Mouse (Mus musculus): ENCODE data around the gene Ptpre. TPM values are rescaled to one million over a fixed set of nuclear protein-coding genes. Genes with fewer than 3 reads are reported as not detected.

Gene Ptpre
- polyA plus RNA-seq, 1 experiment from 2014 or later, result 6.9 TPM

GRCm38 (mm10) chr7:135509272-135509671 is 28.0 kb upstream of the Ptpre start:
- DNase-seq (ENCODE audit: low spot score), result no peak
- H3K36me3 ChIP-seq (replicated peaks; ENCODE audit: control insufficient read depth, insufficient read depth), result no peaks in the 10 kb centered on the region
- H3K9me3 ChIP-seq (ENCODE audit: control insufficient read depth, low read length), result no peaks in the 10 kb centered on the region
- H3K27me3 ChIP-seq (ENCODE audit: control insufficient read depth, insufficient read depth, low read length), result no peaks in the 10 kb centered on the region
- ATAC-seq (ENCODE audit: low FRiP score), result no peak
- H3K4me2 ChIP-seq (replicated peaks), result no peak overlapping the region
- H3K27ac ChIP-seq, result no peak overlapping the region
- H3K4me1 ChIP-seq (replicated peaks; ENCODE audit: control insufficient read depth, insufficient read depth, low read length), result no peaks in the 10 kb centered on the region
- H3K4me3 ChIP-seq (replicated peaks; ENCODE audit: low read length), result no peak overlapping the region
- WGBS, result 94% methylated on average over 3 of the region's 3 CpGs
- no peak overlapping the region for H3K9ac ChIP-seq

- Histone ChIP-seq H3K4me2 (replicated peaks) (no peak overlapping the region), H3K27ac (no peak overlapping the region), H3K4me3 (replicated peaks; ENCODE audit: low read length) (no peak overlapping the region), H3K27me3 (ENCODE audit: control insufficient read depth, insufficient read depth, low read length) (no peaks in the 10 kb centered on the region), H3K9me3 (ENCODE audit: control insufficient read depth, low read length) (no peaks in the 10 kb centered on the region), H3K36me3 (replicated peaks; ENCODE audit: control insufficient read depth, insufficient read depth) (no peaks in the 10 kb centered on the region), H3K9ac (no peak overlapping the region), H3K4me1 (replicated peaks; ENCODE audit: control insufficient read depth, insufficient read depth, low read length) (no peaks in the 10 kb centered on the region)
- DNase-seq (ENCODE audit: low spot score) (no peak), ATAC-seq (ENCODE audit: low FRiP score) (no peak)
- 92% methylated on average over 5 of the region's 5 CpGs for WGBS
These were observed 26.9 kb upstream of the Ptpre start for GRCm38 (mm10) chr7:135510431-135510830.

DNA sequence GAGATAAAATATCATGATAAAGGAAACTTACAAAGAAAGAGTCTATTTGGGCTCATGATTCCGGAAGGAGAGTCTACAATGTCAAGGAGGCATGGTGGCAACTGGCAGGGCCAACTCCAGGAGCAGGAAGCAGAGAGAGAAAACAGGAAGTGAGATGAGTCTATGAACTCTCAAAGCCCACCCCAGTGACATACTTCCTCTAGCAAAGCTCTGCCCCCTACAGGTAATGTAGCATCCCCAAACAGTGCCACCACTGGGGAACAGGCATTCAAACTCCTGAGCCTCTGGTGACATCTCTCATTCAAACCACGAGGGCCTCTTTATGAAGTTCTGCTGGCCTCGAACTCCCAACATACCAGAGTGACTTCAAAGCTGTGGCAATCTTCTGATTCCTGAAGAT is 25.6 kb upstream of the Ptpre start:
- Histone ChIP-seq H3K4me2 (replicated peaks) (no peak overlapping the region), H3K9ac (no peak overlapping the region), H3K27me3 (ENCODE audit: control insufficient read depth, insufficient read depth, low read length) (no peaks in the 10 kb centered on the region), H3K27ac (no peak overlapping the region), H3K36me3 (replicated peaks; ENCODE audit: control insufficient read depth, insufficient read depth) (no peaks in the 10 kb centered on the region), H3K9me3 (ENCODE audit: control insufficient read depth, low read length) (no peaks in the 10 kb centered on the region), H3K4me1 (replicated peaks; ENCODE audit: control insufficient read depth, insufficient read depth, low read length) (no peaks in the 10 kb centered on the region), H3K4me3 (replicated peaks; ENCODE audit: low read length) (no peak overlapping the region)
- 86% methylated on average over 3 of the region's 3 CpGs for WGBS
- DNase-seq (ENCODE audit: low spot score), result no peak
- no peak for ATAC-seq (ENCODE audit: low FRiP score)

DNA sequence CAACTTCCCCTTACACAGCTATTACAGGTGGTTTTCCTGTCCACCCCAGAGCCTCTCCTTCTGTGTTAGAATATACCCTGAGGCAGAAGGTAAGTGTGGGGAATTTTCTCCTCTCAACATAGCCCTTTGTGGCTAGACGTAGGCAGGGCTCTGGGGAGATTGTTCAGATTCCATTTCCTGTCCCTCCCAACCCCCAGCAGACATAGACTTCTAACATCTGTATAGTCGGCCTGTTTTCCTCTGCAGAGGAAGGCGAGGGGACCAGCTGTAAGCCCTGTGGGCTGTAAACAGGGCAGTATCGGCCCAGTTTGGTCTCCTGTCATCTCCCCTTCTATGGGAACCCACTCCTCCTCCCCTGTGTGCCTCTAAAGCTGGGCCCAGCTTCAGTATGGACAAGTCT is 20.1 kb upstream of the Ptpre start:
- DNase-seq (ENCODE audit: low spot score), result no peak

GRCm38 (mm10) chr7:135520241-135520640 is 17.0 kb upstream of the Ptpre start:
- H3K9ac ChIP-seq, result no peak overlapping the region
- no peaks in the 10 kb centered on the region for H3K27me3 ChIP-seq (ENCODE audit: control insufficient read depth, insufficient read depth, low read length)
- H3K27ac ChIP-seq, result no peak overlapping the region
- no peaks in the 10 kb centered on the region for H3K36me3 ChIP-seq (replicated peaks; ENCODE audit: control insufficient read depth, insufficient read depth)
- 84% methylated on average over 5 of the region's 5 CpGs for WGBS
- H3K9me3 ChIP-seq (ENCODE audit: control insufficient read depth, low read length), result no peaks in the 10 kb centered on the region
- DNase-seq (ENCODE audit: low spot score) (no peak), ATAC-seq (ENCODE audit: low FRiP score) (no peak)
- no peak overlapping the region for H3K4me3 ChIP-seq (replicated peaks; ENCODE audit: low read length)
- H3K4me1 ChIP-seq (replicated peaks; ENCODE audit: control insufficient read depth, insufficient read depth, low read length), result no peaks in the 10 kb centered on the region; the same call in 1 of the 2 replicates
- H3K4me2 ChIP-seq (replicated peaks), result no peak overlapping the region

More for the DNA sequence above, 20.1 kb upstream of the Ptpre start:
- Histone ChIP-seq H3K9me3 (ENCODE audit: control insufficient read depth, low read length) (no peaks in the 10 kb centered on the region), H3K27ac (no peak overlapping the region), H3K4me3 (replicated peaks; ENCODE audit: low read length) (no peak overlapping the region), H3K36me3 (replicated peaks; ENCODE audit: control insufficient read depth, insufficient read depth) (no peaks in the 10 kb centered on the region), H3K4me2 (replicated peaks) (no peak overlapping the region), H3K27me3 (ENCODE audit: control insufficient read depth, insufficient read depth, low read length) (no peaks in the 10 kb centered on the region), H3K9ac (no peak overlapping the region), H3K4me1 (replicated peaks; ENCODE audit: control insufficient read depth, insufficient read depth, low read length) (no peaks in the 10 kb centered on the region; the same call in 1 of the 2 replicates)
- WGBS, result 74% methylated on average over 4 of the region's 4 CpGs
- ATAC-seq (ENCODE audit: low FRiP score), result no peak

- ATAC-seq (ENCODE audit: low FRiP score), result no peak
- no peaks in the 10 kb centered on the region for H3K27me3 ChIP-seq (ENCODE audit: control insufficient read depth, insufficient read depth, low read length)
- H3K4me1 ChIP-seq (replicated peaks; ENCODE audit: control insufficient read depth, insufficient read depth, low read length), result no peaks in the 10 kb centered on the region; the same call in 1 of the 2 replicates
- no peaks in the 10 kb centered on the region for H3K36me3 ChIP-seq (replicated peaks; ENCODE audit: control insufficient read depth, insufficient read depth)
- H3K27ac ChIP-seq, result no peak overlapping the region
- no peak overlapping the region for H3K4me2 ChIP-seq (replicated peaks)
- H3K4me3 ChIP-seq (replicated peaks; ENCODE audit: low read length), result no peak overlapping the region
- 55% methylated on average over 15 of the region's 15 CpGs for WGBS
- H3K9ac ChIP-seq, result no peak overlapping the region
- H3K9me3 ChIP-seq (ENCODE audit: control insufficient read depth, low read length), result no peaks in the 10 kb centered on the region
- no peak for DNase-seq (ENCODE audit: low spot score)
These were observed 15.3 kb upstream of the Ptpre start for GRCm38 (mm10) chr7:135521755-135522512.

GRCm38 (mm10) chr7:135523981-135524380 is 13.3 kb upstream of the Ptpre start:
- ATAC-seq (ENCODE audit: low FRiP score) (no peak), DNase-seq (ENCODE audit: low spot score) (no peak)
- Histone ChIP-seq H3K27ac (no peak overlapping the region), H3K27me3 (ENCODE audit: control insufficient read depth, insufficient read depth, low read length) (no peaks in the 10 kb centered on the region), H3K4me3 (replicated peaks; ENCODE audit: low read length) (no peak overlapping the region), H3K9me3 (ENCODE audit: control insufficient read depth, low read length) (no peaks in the 10 kb centered on the region), H3K36me3 (replicated peaks; ENCODE audit: control insufficient read depth, insufficient read depth) (no peaks in the 10 kb centered on the region), H3K9ac (no peak overlapping the region), H3K4me2 (replicated peaks) (no peak overlapping the region), H3K4me1 (replicated peaks; ENCODE audit: control insufficient read depth, insufficient read depth, low read length) (no peaks in the 10 kb centered on the region; the same call in 1 of the 2 replicates)
- 66% methylated on average over 4 of the region's 4 CpGs for WGBS

GRCm38 (mm10) chr7:135524424-135524967 is 12.8 kb upstream of the Ptpre start:
- Histone ChIP-seq H3K27me3 (ENCODE audit: control insufficient read depth, insufficient read depth, low read length) (no peaks in the 10 kb centered on the region), H3K9ac (no peak overlapping the region), H3K9me3 (ENCODE audit: control insufficient read depth, low read length) (no peaks in the 10 kb centered on the region), H3K4me3 (replicated peaks; ENCODE audit: low read length) (no peak overlapping the region), H3K27ac (no peak overlapping the region), H3K36me3 (replicated peaks; ENCODE audit: control insufficient read depth, insufficient read depth) (no peaks in the 10 kb centered on the region), H3K4me2 (replicated peaks) (no peak overlapping the region), H3K4me1 (replicated peaks; ENCODE audit: control insufficient read depth, insufficient read depth, low read length) (no peaks in the 10 kb centered on the region; the same call in 1 of the 2 replicates)
- ATAC-seq (ENCODE audit: low FRiP score), result no peak
- no peak for DNase-seq (ENCODE audit: low spot score)
- WGBS, result 76% methylated on average over 6 of the region's 6 CpGs

GRCm38 (mm10) chr7:135526574-135527152 is 10.6 kb upstream of the Ptpre start:
- Histone ChIP-seq H3K27me3 (ENCODE audit: control insufficient read depth, insufficient read depth, low read length) (no peaks in the 10 kb centered on the region), H3K4me3 (replicated peaks; ENCODE audit: low read length) (no peak overlapping the region), H3K27ac (no peak overlapping the region), H3K4me2 (replicated peaks) (no peak overlapping the region), H3K36me3 (replicated peaks; ENCODE audit: control insufficient read depth, insufficient read depth) (no peaks in the 10 kb centered on the region), H3K9ac (no peak overlapping the region), H3K9me3 (ENCODE audit: control insufficient read depth, low read length) (no peaks in the 10 kb centered on the region), H3K4me1 (replicated peaks; ENCODE audit: control insufficient read depth, insufficient read depth, low read length) (no peaks in the 10 kb centered on the region; the same call in 1 of the 2 replicates)
- 94% methylated on average over 3 of the region's 3 CpGs for WGBS
- DNase-seq (ENCODE audit: low spot score) (no peak), ATAC-seq (ENCODE audit: low FRiP score) (no peak)

Data from hindbrain, embryonic 14.5 days (tissue).